Mouse (Mus musculus) olfactory bulb, adult 2 months (tissue): ENCODE data around the gene Azin2.

ENCODE experiments used
- CTCF ChIP-seq: fragments of 200-500 bp; IDR thresholded peaks from 2 replicates; pipeline ENCODE4 v1.5.1; 2012; ENCODE audit warnings: low read depth, mild to moderate bottlenecking, low read length, moderate library complexity; ENCODE audit not compliant: insufficient read depth
- POLR2A ChIP-seq: fragments of 200-500 bp; IDR thresholded peaks from 2 replicates; pipeline ENCODE4 v1.6.1; 2012; ENCODE audit warnings: mild to moderate bottlenecking, low read depth, low read length, moderate library complexity; ENCODE audit not compliant: insufficient read depth

- TF ChIP-seq POLR2A (no peak), CTCF (no peak)
Measured at GRCm38 (mm10) chr4:128885540-128885939, 76.7 kb downstream of the Azin2 start.
